Mouse (Mus musculus) layer of hippocampus, adult 11-12 months (tissue): Measurements from ENCODE around the gene Mlc1.

Experiments used
- DNase-seq: peaks from one replicate; pipeline ENCODE4 v3.0.0; 2022; ENCODE audit warnings: low spot score

Gene Mlc1

DNA sequence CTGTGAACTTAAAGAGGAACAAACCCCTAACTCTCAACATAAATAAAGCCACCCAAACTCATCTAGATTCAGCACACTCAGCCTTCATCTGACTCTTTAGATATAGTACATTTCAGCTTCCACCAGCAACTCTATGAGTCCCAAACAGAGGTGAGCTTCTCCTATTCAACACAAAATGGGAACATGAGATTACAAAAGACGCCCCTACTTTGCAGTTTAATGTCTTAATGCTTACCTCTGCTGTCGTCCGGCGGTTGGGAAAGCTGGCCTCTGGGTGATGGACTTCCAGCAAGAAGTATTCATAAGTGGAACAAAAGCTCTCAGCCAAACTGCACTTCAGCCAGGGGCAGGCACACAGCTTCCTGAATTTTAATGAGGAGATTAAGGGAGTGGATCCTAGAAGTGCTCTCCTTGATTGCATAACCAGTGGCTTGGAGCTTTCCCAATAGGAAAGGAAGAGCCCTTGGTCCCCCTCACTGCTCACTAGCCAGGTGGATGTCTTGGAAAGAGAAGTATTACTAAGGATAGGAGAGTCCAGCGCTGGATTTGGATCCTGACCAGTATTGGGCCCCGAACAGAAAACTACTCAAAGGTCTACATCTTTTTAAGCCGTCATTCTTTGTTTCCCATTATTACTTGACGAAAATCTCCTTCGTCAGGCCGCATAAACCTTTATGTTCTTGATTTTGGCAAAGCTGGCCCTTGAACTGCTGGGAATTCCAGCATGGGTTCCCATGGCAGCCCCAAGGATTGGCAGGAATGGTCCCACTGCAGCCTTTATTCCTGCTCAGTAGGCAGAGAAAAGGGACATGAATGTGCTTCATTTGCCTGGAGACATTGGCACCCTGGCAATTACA, at the start of gene Mlc1:
Gene Mlc1 (minus strand): TSS at position 727 of the 857 bp plus-strand sequence.
- peak; percentile 35 for DNase-seq

DNA sequence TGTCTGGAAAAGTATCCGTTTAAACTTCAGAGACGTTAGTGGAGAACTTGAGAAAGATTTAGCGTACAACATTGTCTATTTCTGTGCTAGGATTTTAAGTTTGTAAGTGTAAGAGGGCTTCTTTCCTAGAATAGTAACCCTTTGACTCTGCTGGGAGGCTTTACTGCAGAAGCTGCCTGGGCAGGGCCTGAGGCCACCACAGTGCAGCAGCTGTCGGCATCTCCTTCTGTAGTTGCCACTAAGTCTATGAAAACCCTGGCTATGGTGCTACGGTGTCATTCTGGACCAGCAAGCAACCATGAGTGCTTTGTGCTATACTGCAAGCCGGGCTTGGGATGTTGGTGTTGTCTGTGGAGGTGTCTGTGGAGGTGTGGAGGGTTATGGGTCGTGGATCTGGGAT, 41.7 kb upstream of the Mlc1 start:
- no peak for DNase-seq

GRCm38 (mm10) chr15:89020085-89020484, 41.3 kb upstream of the Mlc1 start:
- no peak for DNase-seq

DNA sequence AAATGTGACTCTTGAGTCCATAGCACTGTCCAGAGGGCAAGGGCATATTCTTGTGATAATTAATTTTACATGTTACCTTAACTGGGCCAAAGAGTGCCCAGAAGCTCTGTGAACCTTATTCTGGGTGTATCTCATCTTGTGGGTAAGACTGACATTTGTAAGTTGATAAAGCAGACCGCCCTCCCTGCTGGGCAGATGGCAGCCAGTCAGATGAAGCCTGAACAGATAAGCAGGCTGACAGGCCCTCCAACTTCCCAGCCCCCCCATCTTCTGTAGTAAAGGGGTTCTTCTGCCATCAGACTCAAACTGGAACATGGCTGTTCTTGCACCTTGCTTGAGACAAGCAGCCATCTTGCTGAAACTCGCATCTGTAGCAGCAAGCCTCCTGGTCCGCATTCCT, 37.9 kb upstream of the Mlc1 start:
- DNase-seq: no peak

- no peak for DNase-seq
Measured at GRCm38 (mm10) chr15:89007781-89008180, 29.0 kb upstream of the Mlc1 start.

- no peak for DNase-seq
Measured at GRCm38 (mm10) chr15:89007002-89007401, 28.2 kb upstream of the Mlc1 start.

GRCm38 (mm10) chr15:89001245-89001644, 22.4 kb upstream of the Mlc1 start:
- no peak for DNase-seq

DNA sequence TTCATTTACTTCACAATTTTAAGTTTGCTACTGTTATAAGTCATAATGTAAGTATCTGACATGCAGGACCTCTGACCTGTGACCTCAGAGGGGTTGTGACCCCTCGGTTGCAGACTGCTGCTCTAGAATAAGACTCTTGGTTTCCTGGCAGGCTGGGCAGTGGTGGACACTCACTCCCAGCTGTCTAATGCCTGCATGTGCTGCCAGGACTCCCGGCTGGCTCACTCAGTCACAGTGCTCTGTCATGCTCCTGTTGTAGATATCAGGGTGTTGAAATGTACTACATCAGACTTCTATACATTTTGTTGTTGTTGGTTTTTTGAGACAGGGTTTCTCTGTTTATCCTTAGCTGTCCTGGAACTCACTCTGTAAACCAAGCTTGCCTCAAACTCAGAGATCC, 21.6 kb upstream of the Mlc1 start:
- no peak for DNase-seq

DNA sequence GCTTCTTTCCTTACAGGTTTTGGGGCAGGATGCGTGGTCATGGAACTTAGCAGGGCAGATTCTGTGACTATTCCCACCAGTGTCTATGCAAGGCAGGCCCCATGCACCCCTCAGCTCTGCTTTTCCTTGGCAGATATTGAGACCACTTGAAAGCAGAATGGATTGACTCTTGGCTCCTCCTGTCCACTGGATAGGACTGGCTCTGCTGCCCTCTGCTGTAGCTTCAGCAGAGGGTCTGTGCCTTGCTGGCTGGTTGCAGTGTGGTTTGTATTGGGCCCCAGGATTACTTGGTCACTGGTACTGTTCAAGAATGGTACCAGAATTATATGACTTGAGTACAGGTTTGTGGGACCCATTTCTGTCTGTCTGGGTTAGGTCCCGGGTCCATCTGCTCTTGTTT, 20.3 kb upstream of the Mlc1 start:
- DNase-seq: no peak

GRCm38 (mm10) chr15:88998636-88999035, 19.8 kb upstream of the Mlc1 start:
- DNase-seq: no peak

GRCm38 (mm10) chr15:88989236-88989635, 10.4 kb upstream of the Mlc1 start:
- DNase-seq: no peak

DNA sequence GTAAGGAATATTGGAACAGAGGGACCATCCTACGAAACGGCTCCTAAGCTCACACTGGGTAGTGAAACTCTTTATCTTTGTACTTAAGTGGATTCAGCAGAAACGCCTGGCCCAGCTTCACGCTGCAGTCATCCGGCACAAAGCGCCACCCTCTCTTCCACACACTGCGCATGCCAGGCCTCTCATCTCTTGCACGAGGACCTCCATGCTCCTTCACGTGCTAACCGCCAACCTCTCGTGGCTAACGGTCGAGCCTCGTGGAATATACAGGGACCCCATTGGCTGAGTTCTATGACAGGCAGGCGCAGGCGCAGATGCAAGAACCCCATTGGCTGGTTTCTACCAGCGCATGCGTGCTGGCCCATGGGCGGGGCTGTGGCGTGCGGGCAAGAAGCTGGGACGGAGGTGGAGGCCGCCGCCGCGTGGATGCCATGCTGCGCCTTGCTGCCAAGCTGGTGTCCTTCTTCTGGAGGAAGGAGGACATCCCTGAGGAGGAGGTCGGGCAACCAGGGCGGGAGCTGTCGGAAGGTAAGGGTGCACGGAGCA, 3.8 kb upstream of the Mlc1 start, which contains the start of gene Mov10l1:
Gene Mov10l1 (plus strand): TSS at position 376 of the 546 bp plus-strand sequence.
- DNase-seq: no peak

DNA sequence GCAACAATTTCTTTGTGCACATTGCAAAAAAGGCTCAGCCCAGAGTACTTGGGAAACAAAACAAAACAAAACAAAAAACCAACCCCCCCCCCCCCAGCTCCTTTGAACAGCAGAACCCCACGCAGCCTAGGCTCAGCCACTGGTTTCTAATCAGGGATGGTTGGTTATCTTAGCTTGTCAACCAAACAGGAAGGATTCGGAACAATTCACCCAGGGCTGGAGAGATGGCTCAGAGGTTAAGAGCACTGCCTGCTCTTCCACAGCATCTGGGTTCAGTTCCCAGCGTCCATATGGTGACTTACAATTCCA, 285 bp upstream of the Mlc1 start:
- DNase-seq: no peak

GRCm38 (mm10) chr15:88972300-88972699, 6.5 kb downstream of the Mlc1 start:
- DNase-seq: no peak

DNA sequence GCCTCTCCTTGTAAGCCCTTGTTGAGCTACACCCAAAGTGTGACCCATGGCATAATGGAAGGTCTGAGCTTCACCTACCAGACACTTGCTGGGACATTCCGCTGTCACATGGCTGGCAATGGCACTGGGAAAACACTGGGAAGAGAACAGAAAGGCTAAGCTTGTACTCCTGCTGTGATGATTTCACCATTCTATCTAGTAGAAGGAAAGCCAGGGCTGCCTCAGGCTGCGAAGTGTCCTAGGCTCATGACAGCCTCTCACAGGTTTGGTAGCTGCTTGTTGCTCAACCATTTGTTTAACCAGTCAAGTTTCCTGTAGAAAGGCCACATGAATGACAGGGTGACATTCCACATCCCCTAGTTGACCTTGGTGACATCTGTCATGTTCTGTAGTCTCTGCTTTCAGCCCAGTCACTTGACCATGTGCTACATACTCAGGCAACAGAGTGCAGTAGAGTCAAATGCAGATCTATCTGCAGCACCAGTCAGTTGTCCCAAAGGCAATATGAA, 14.7 kb downstream of the Mlc1 start:
- DNase-seq: no peak

- DNase-seq: no peak
Measured at GRCm38 (mm10) chr15:88957522-88957921, 21.3 kb downstream of the Mlc1 start.

GRCm38 (mm10) chr15:88955342-88955741, 23.5 kb downstream of the Mlc1 start:
- no peak for DNase-seq

DNA sequence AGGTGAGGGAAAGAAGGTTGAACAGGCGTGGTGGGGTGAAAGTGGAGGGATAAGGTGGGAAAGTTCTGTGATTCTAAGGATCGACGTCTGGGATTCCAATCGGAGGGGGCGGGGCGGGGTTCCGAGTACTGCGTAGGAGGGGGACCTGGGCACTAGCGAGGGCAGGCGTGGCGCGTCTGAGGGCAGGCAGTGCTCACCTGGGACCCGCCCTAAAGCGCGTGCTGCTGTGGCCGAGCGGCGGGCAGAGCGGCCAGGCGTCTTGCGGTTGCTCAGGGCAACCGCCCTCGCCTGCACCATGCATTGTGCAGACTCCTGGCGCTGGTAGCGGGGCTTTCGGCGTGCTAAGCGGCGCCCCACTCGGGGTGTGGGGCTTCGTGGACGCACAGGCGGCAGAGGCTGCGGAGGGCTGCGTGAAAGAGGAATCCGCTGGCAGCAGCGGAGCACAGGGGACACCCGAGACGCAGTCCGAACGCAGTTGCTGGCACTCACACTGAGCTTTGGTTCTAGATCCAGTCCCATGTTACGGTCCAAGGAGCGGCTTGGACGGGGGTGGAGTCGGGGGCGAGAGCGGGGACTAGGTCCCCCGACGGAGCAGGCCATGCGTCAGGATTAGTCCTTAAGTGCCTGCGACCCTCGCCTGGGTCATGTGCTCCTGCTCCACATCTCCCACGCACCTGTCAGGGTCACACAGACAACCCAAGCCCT, 24.3 kb downstream of the Mlc1 start, which contains the start of gene Ttll8:
Gene Ttll8 (minus strand): TSS at position 51 of the 705 bp plus-strand sequence.
- DNase-seq: no peak

DNA sequence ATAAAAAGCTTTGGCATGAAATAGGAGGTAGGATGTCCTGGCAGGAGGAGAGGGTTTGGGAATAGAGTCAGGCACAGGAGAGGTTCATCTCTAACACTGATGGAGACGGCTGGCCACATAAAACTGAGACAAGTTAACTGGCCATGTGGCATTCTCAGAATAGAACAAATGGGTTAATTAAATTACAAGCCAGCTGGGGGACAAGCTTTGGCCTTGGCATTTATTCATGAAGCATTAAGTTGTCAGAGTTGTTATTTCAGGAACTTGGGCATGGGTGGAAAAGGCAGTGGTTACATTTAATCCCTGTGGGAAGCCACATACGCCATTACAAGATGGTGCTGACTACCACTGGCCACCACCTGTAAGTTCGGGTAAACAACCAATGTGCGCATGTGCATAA, 27.6 kb downstream of the Mlc1 start:
- no peak for DNase-seq

DNA sequence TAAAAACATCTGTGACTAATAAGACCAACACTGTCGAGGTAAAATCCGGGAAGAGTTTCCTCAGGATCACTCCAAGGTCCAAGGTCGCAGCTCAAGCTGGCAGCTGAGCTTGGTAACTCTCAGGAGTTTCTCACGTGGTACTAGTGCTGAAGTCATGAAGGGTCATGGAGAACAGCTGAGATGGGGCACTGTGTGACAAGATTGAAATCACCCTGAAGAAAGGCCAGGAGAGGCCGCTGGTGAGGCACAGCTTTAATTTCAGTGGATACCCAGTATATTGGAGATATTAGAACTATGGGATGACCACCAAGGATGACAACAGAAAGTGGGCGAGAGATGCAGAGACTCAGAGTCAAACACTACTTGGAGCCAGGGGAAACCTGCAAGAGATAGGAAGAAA, 32.0 kb downstream of the Mlc1 start:
- no peak for DNase-seq

DNA sequence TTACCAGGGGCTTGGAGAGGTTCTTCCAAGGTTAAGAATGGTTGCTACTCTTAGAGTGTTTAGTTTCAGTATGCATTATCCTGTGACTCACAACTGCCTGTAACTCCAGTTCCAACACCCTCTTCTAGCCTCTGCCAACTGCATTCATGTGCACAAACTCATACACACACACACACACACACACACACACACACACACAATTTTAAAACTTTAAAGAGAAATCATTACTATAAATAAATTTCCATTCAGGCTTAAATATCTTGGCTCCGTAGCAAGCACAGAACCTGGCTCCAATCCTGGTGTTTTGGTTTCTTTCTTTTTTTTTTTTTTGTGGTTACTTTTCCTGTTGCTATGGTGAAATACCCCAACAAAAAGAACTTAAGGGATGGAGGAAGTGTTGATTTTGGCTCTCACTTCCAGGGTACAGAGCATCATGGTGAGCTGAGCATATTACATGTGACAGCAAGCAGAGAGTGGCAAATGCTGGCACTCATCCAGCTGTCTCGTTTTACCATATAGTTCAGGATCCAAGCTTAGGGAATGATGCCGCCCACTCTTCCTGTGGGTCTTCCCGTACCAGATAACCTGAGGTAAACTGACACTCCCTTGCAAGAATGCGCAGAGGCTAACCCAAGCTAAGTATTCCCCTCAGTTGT, 34.8 kb downstream of the Mlc1 start:
- no peak for DNase-seq

DNA sequence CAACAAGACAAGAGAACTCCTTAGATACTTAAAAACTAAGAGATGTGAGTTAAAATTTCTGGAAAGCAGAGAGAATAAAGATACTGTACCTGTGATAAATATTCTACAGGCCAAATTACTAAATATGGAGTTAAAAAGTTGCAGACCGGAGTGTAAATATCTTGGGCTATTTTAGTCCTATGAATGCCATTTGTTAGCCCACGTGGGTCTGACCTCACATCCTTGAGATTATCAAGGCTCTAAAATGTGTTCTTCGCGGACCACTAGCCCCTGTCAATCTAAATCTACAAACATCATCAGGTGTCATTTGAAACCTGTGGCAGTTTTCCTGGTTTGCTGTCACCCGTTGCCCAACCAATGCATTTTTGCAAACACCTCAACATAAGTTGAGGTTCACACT, 36.0 kb downstream of the Mlc1 start:
- no peak for DNase-seq

DNA sequence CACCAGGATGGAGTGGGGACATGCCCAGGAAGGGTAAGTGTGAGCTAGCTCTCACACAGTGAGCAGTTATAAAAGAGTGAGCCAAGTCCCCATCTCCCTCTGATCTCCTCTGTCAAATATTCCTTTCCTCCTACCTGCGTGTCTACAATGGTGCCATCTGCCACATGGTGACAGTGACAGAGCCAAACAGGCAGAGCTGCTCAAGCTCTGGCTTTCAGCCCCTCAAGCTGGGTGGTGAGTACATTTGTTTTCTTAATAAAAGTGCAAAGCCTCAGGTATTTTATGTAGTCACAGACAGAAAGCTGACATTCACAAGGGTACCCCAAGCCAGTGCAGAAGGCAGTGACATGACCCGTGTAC, 41.5 kb downstream of the Mlc1 start:
- DNase-seq: no peak
